Mouse (Mus musculus): ENCODE measurements at regions not wholly inside any gene's neighbourhood (a gene's known extent, or its start where the extent isn't known, plus 50 kb on each side); places are given as distances from the start of the nearest gene placed in this dataset.

DNA sequence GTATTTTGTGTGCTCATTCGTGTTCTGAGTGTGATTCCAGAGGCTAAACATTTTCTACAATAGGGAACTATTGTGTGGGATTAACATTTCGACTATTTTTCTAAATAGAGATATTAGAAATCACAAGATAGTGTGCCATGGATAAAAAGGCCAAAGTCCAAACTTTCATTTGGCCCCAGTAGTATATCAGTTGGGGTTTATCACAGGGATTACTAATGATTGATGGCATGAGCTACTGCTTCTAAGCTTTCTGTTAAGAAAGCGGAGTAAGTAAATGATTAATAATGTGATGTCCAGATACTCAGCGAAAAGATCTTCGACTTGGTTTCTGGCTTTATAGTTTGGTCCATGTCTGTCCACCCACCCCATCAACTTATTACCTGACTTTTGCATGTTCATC, 1545.2 kb upstream of the Got2 start:
- no peak overlapping the region for H3K9ac ChIP-seq (ENCODE audit: low read depth, low read length)
- no peaks in the 10 kb centered on the region for H3K36me3 ChIP-seq (ENCODE audit: control insufficient read depth, insufficient read depth, low read length)
- H3K27me3 ChIP-seq (ENCODE audit: control insufficient read depth, insufficient read depth, low read length) = no peaks in the 10 kb centered on the region
- H3K4me1 ChIP-seq (ENCODE audit: control insufficient read depth, insufficient read depth, low read length) = no peaks in the 10 kb centered on the region
- H3K79me2 ChIP-seq (ENCODE audit: control insufficient read depth, insufficient read depth, low read length) = no peaks in the 10 kb centered on the region
- DNase-seq (ENCODE audit: extremely low read depth, low read depth, low spot score) = peak; percentile 25
- H3K27ac ChIP-seq (replicated peaks; ENCODE audit: insufficient read depth, low read depth, low read length) = no peak overlapping the region
- WGBS = 59% methylated on average over 5 of the region's 5 CpGs
- no peak overlapping the region for H3K4me3 ChIP-seq (ENCODE audit: insufficient read depth, low read depth, low read length)
- TF ChIP-seq POLR2A (IDR thresholded peaks at IDR 0.05; ENCODE audit: extremely low read depth, insufficient read depth, low read length) (no peak), CTCF (IDR thresholded peaks at IDR 0.05; ENCODE audit: low read depth, low read length) (no peak)

DNA sequence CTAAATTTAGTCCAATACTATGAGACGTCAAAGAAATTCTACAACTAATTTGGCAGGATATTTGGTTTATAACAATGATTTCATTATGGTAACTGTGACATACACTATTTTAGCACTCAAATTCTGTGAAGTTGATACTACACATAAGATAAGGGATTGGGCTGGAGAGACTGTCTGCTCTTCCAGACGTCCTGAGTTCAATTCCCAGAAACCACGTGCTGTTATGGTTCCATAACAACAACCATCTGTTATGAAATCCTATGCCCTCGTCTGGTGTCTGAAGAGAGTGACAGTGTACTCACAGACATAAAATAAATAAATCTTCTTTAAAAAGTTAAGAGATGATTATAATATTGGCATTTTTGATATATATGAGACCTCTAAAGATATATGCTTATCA, 1543.1 kb upstream of the Got2 start:
- Histone ChIP-seq H3K4me3 (ENCODE audit: insufficient read depth, low read depth, low read length) (no peak overlapping the region), H3K9ac (ENCODE audit: low read depth, low read length) (no peak overlapping the region), H3K79me2 (ENCODE audit: control insufficient read depth, insufficient read depth, low read length) (no peaks in the 10 kb centered on the region), H3K27me3 (ENCODE audit: control insufficient read depth, insufficient read depth, low read length) (no peaks in the 10 kb centered on the region), H3K36me3 (ENCODE audit: control insufficient read depth, insufficient read depth, low read length) (no peaks in the 10 kb centered on the region), H3K27ac (replicated peaks; ENCODE audit: insufficient read depth, low read depth, low read length) (no peak overlapping the region), H3K4me1 (ENCODE audit: control insufficient read depth, insufficient read depth, low read length) (no peaks in the 10 kb centered on the region)
- WGBS = 67% methylated on average over 4 of the region's 4 CpGs
- no peak for DNase-seq (ENCODE audit: extremely low read depth, low read depth, low spot score)
- TF ChIP-seq POLR2A (IDR thresholded peaks at IDR 0.05; ENCODE audit: extremely low read depth, insufficient read depth, low read length) = no peak
- no peak for TF ChIP-seq CTCF (IDR thresholded peaks at IDR 0.05; ENCODE audit: low read depth, low read length)

- H3K4me1 ChIP-seq (ENCODE audit: control insufficient read depth, insufficient read depth, low read length) = no peaks in the 10 kb centered on the region
- H3K79me2 ChIP-seq (ENCODE audit: control insufficient read depth, insufficient read depth, low read length) = no peaks in the 10 kb centered on the region
- H3K27me3 ChIP-seq (ENCODE audit: control insufficient read depth, insufficient read depth, low read length) = no peaks in the 10 kb centered on the region
- 41% methylated on average over 1 of the region's 1 CpGs for WGBS
- H3K4me3 ChIP-seq (ENCODE audit: insufficient read depth, low read depth, low read length) = no peak overlapping the region
- no peaks in the 10 kb centered on the region for H3K36me3 ChIP-seq (ENCODE audit: control insufficient read depth, insufficient read depth, low read length)
- no peak overlapping the region for H3K27ac ChIP-seq (replicated peaks; ENCODE audit: insufficient read depth, low read depth, low read length)
- TF ChIP-seq CTCF (IDR thresholded peaks at IDR 0.05; ENCODE audit: low read depth, low read length) = no peak
- TF ChIP-seq POLR2A (IDR thresholded peaks at IDR 0.05; ENCODE audit: extremely low read depth, insufficient read depth, low read length) = no peak
- DNase-seq (ENCODE audit: extremely low read depth, low read depth, low spot score) = peak; percentile 10
- no peak overlapping the region for H3K9ac ChIP-seq (ENCODE audit: low read depth, low read length)
These were observed 1534.0 kb upstream of the Got2 start for GRCm38 (mm10) chr8:97422331-97422730.

GRCm38 (mm10) chr8:97414742-97415141, 1526.4 kb upstream of the Got2 start:
- H3K27me3 ChIP-seq (ENCODE audit: control insufficient read depth, insufficient read depth, low read length) = no peaks in the 10 kb centered on the region
- H3K9ac ChIP-seq (ENCODE audit: low read depth, low read length) = no peak overlapping the region
- H3K36me3 ChIP-seq (ENCODE audit: control insufficient read depth, insufficient read depth, low read length) = no peaks in the 10 kb centered on the region
- H3K4me1 ChIP-seq (ENCODE audit: control insufficient read depth, insufficient read depth, low read length) = no peaks in the 10 kb centered on the region
- no peak overlapping the region for H3K4me3 ChIP-seq (ENCODE audit: insufficient read depth, low read depth, low read length)
- no peak for DNase-seq (ENCODE audit: extremely low read depth, low read depth, low spot score)
- 51% methylated on average over 1 of the region's 1 CpGs for WGBS
- no peaks in the 10 kb centered on the region for H3K79me2 ChIP-seq (ENCODE audit: control insufficient read depth, insufficient read depth, low read length)
- H3K27ac ChIP-seq (replicated peaks; ENCODE audit: insufficient read depth, low read depth, low read length) = no peak overlapping the region
- TF ChIP-seq POLR2A (IDR thresholded peaks at IDR 0.05; ENCODE audit: extremely low read depth, insufficient read depth, low read length) = no peak
- no peak for TF ChIP-seq CTCF (IDR thresholded peaks at IDR 0.05; ENCODE audit: low read depth, low read length)

DNA sequence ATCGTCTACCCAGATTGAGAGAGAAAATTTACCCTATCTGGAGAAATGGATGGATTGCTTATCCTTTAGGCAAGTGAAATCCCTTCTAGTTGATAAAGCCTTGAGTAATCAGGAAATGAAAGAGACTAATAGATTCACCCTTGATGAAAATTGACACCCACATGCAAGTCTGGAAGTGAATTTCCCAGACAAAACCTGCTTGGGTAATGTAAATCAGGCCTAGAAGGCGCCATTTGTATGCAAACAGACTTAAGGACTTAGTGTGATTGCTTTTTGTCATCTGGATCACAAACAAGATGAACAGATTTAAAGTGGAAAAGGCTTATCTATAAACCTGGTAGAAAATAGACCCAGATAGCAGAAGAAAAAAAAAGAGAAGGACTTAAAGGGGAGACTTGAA, 1515.0 kb upstream of the Got2 start:
- H3K27me3 ChIP-seq (ENCODE audit: control insufficient read depth, insufficient read depth, low read length) = no peaks in the 10 kb centered on the region
- H3K36me3 ChIP-seq (ENCODE audit: control insufficient read depth, insufficient read depth, low read length) = no peaks in the 10 kb centered on the region
- TF ChIP-seq POLR2A (IDR thresholded peaks at IDR 0.05; ENCODE audit: extremely low read depth, insufficient read depth, low read length) = no peak
- TF ChIP-seq CTCF (IDR thresholded peaks at IDR 0.05; ENCODE audit: low read depth, low read length) = no peak
- H3K27ac ChIP-seq (replicated peaks; ENCODE audit: insufficient read depth, low read depth, low read length) = no peak overlapping the region
- H3K4me3 ChIP-seq (ENCODE audit: insufficient read depth, low read depth, low read length) = no peak overlapping the region
- 58% methylated on average over 2 of the region's 2 CpGs for WGBS
- H3K79me2 ChIP-seq (ENCODE audit: control insufficient read depth, insufficient read depth, low read length) = no peaks in the 10 kb centered on the region
- no peak for DNase-seq (ENCODE audit: extremely low read depth, low read depth, low spot score)
- no peak overlapping the region for H3K9ac ChIP-seq (ENCODE audit: low read depth, low read length)
- no peaks in the 10 kb centered on the region for H3K4me1 ChIP-seq (ENCODE audit: control insufficient read depth, insufficient read depth, low read length)

DNA sequence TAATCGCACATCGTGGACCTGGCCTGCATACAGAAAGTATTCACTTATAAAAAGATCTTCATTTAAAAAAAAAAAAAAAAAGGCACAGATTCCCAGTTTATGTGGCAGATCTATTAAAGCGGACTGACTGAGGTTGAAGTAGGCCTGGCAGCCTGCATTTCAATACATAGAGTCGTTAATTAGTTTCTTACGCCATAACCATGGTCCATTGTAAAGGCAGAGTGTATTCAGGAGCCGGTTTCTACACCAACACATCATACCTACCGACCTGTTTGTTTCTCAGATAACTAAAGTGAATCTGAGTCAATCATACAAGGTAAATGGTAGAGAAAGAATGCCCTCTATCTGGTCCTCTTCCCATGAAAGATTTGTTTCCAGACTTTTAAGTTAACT, 1509.0 kb upstream of the Got2 start:
- WGBS = 51% methylated on average over 7 of the region's 7 CpGs
- DNase-seq (ENCODE audit: extremely low read depth, low read depth, low spot score) = no peak

More for the DNA sequence above, 1509.0 kb upstream of the Got2 start:
- TF ChIP-seq POLR2A (IDR thresholded peaks at IDR 0.05; ENCODE audit: extremely low read depth, insufficient read depth, low read length) (no peak), CTCF (IDR thresholded peaks at IDR 0.05; ENCODE audit: low read depth, low read length) (no peak)
- no peak overlapping the region for H3K27ac ChIP-seq (replicated peaks; ENCODE audit: insufficient read depth, low read depth, low read length)
- H3K4me3 ChIP-seq (ENCODE audit: insufficient read depth, low read depth, low read length) = no peak overlapping the region
- H3K36me3 ChIP-seq (ENCODE audit: control insufficient read depth, insufficient read depth, low read length) = no peaks in the 10 kb centered on the region
- H3K79me2 ChIP-seq (ENCODE audit: control insufficient read depth, insufficient read depth, low read length) = no peaks in the 10 kb centered on the region
- no peak overlapping the region for H3K9ac ChIP-seq (ENCODE audit: low read depth, low read length)
- H3K27me3 ChIP-seq (ENCODE audit: control insufficient read depth, insufficient read depth, low read length) = no peaks in the 10 kb centered on the region
- H3K4me1 ChIP-seq (ENCODE audit: control insufficient read depth, insufficient read depth, low read length) = no peaks in the 10 kb centered on the region
